Mouse (Mus musculus) effector memory CD4-positive, alpha-beta T cell, adult 7 months (primary cell): ENCODE measurements around the gene Slc35e1. TPM values are rescaled to one million over a fixed set of nuclear protein-coding genes. Genes with fewer than 3 reads are reported as not detected.

Experiments
- polyA plus RNA-seq: library from polyadenylated mRNA; unstranded; fragments of 100-300 nt; shearing (Covaris generic); gene quantifications from one replicate; pipeline ENCODE4 v1.2.1, GENCODE M21; 2017

Gene Slc35e1
- 166 TPM for polyA plus RNA-seq

GRCm38 (mm10) chr8:72491680-72492621, at the start of gene Slc35e1:
Gene Slc35e1, minus strand, starts transcription at chr8:72492614.

GRCm38 (mm10) chr8:72474826-72475546, 17.4 kb downstream of the Slc35e1 start, which contains the start of gene Cherp:
Gene Cherp, minus strand, starts transcription at chr8:72475226.

GRCm38 (mm10) chr8:72443338-72443993, 48.9 kb downstream of the Slc35e1 start, which contains the start of the genes Calr3 and 1700030K09Rik:
Gene Calr3, minus strand, starts transcription at chr8:72443870.
Gene 1700030K09Rik, plus strand, starts transcription at chr8:72443880.

Other genes with a start within 250 kb of the Slc35e1 start
- 3.0 TPM for gene Gm10282, start 187.4 kb downstream of the Slc35e1 start, polyA plus RNA-seq
- 922 TPM for gene Klf2, start 173.6 kb downstream of the Slc35e1 start, polyA plus RNA-seq
- 37.0 TPM for gene Eps15l1, start 71.2 kb downstream of the Slc35e1 start, polyA plus RNA-seq
- gene Calr3, start 48.7 kb downstream of the Slc35e1 start, polyA plus RNA-seq, result 0.35 TPM
- 5.0 TPM for gene 1700030K09Rik, start 48.7 kb downstream of the Slc35e1 start, polyA plus RNA-seq
- 70.8 TPM for gene Cherp, start 17.4 kb downstream of the Slc35e1 start, polyA plus RNA-seq
- 18.8 TPM for gene Med26, start 55.7 kb upstream of the Slc35e1 start, polyA plus RNA-seq
- gene Smim7, start 78.5 kb upstream of the Slc35e1 start, polyA plus RNA-seq, result 74.4 TPM
- 0.96 TPM for gene Tmem38a, start 79.4 kb upstream of the Slc35e1 start, polyA plus RNA-seq
- 0.61 TPM for gene Nwd1, start 154.1 kb upstream of the Slc35e1 start, polyA plus RNA-seq
- 178 TPM for gene Sin3b, start 230.7 kb upstream of the Slc35e1 start, polyA plus RNA-seq